Mouse (Mus musculus): ENCODE data around the gene Adipoq. TPM values are rescaled to one million over a fixed set of nuclear protein-coding genes. Genes with fewer than 3 reads are reported as not detected.

The Adipoq gene
- polyA plus RNA-seq, 2 experiments, result 0.26 to 0.29 TPM

GRCm38 (mm10) chr16:23136406-23136970, 9.8 kb upstream of the Adipoq start:
- no peak for TF ChIP-seq POLR2A (IDR thresholded peaks at IDR 0.05; ENCODE audit: borderline replicate concordance, extremely low read depth, insufficient read depth, insufficient read length)
- no peaks in the 10 kb centered on the region for H3K36me3 ChIP-seq (ENCODE audit: control insufficient read depth, insufficient read depth, low read length)
- H3K27ac ChIP-seq (replicated peaks; ENCODE audit: low read depth, low read length), result no peak overlapping the region
- no peak for ATAC-seq (ENCODE audit: low FRiP score, low read depth)
- H3K4me3 ChIP-seq (replicated peaks; ENCODE audit: low read length), result no peak overlapping the region
- DNase-seq (ENCODE audit: low spot score), result no peak
- H3K4me2 ChIP-seq (replicated peaks; ENCODE audit: low read depth, low read length, severe bottlenecking), result no peak overlapping the region
- WGBS, result 60% methylated on average over 4 of the region's 4 CpGs
- no peak overlapping the region for H3K9ac ChIP-seq (ENCODE audit: low read depth, low read length, severe bottlenecking)
- no peaks in the 10 kb centered on the region for H3K4me1 ChIP-seq (ENCODE audit: control insufficient read depth, insufficient read depth, low read length)
- no peaks in the 10 kb centered on the region for H3K27me3 ChIP-seq (ENCODE audit: control insufficient read depth, insufficient read depth, low read length)
- H3K9me3 ChIP-seq (ENCODE audit: control insufficient read depth, low read length), result no peaks in the 10 kb centered on the region

GRCm38 (mm10) chr16:23140911-23141310, 5.4 kb upstream of the Adipoq start:
- 88% methylated on average over 3 of the region's 3 CpGs for WGBS
- ATAC-seq (ENCODE audit: low FRiP score, low read depth), result no peak

GRCm38 (mm10) chr16:23144326-23144725, 2.0 kb upstream of the Adipoq start:
- ATAC-seq (ENCODE audit: low FRiP score, low read depth), result no peak
- no peak for DNase-seq (ENCODE audit: low spot score)
- H3K4me3 ChIP-seq (replicated peaks; ENCODE audit: low read length), result no peak overlapping the region
- no peak overlapping the region for H3K9ac ChIP-seq (ENCODE audit: low read depth, low read length, severe bottlenecking)
- H3K4me2 ChIP-seq (replicated peaks; ENCODE audit: low read depth, low read length, severe bottlenecking), result no peak overlapping the region
- H3K27me3 ChIP-seq (ENCODE audit: control insufficient read depth, insufficient read depth, low read length), result no peaks in the 10 kb centered on the region
- TF ChIP-seq POLR2A (IDR thresholded peaks at IDR 0.05; ENCODE audit: borderline replicate concordance, extremely low read depth, insufficient read depth, insufficient read length), result no peak
- H3K4me1 ChIP-seq (ENCODE audit: control insufficient read depth, insufficient read depth, low read length), result no peaks in the 10 kb centered on the region
- H3K27ac ChIP-seq (replicated peaks; ENCODE audit: low read depth, low read length), result no peak overlapping the region
- WGBS, result 85% methylated on average over 7 of the region's 7 CpGs
- no peaks in the 10 kb centered on the region for H3K36me3 ChIP-seq (ENCODE audit: control insufficient read depth, insufficient read depth, low read length)
- no peaks in the 10 kb centered on the region for H3K9me3 ChIP-seq (ENCODE audit: control insufficient read depth, low read length)

More at GRCm38 (mm10) chr16:23140911-23141310, 5.4 kb upstream of the Adipoq start:
- no peaks in the 10 kb centered on the region for H3K9me3 ChIP-seq (ENCODE audit: control insufficient read depth, low read length)
- no peak overlapping the region for H3K4me3 ChIP-seq (replicated peaks; ENCODE audit: low read length)
- no peak for TF ChIP-seq POLR2A (IDR thresholded peaks at IDR 0.05; ENCODE audit: borderline replicate concordance, extremely low read depth, insufficient read depth, insufficient read length)
- DNase-seq (ENCODE audit: low spot score), result no peak
- H3K4me1 ChIP-seq (ENCODE audit: control insufficient read depth, insufficient read depth, low read length), result no peaks in the 10 kb centered on the region
- no peak overlapping the region for H3K27ac ChIP-seq (replicated peaks; ENCODE audit: low read depth, low read length)
- no peaks in the 10 kb centered on the region for H3K36me3 ChIP-seq (ENCODE audit: control insufficient read depth, insufficient read depth, low read length)
- H3K4me2 ChIP-seq (replicated peaks; ENCODE audit: low read depth, low read length, severe bottlenecking), result no peak overlapping the region
- H3K27me3 ChIP-seq (ENCODE audit: control insufficient read depth, insufficient read depth, low read length), result no peaks in the 10 kb centered on the region
- H3K9ac ChIP-seq (ENCODE audit: low read depth, low read length, severe bottlenecking), result no peak overlapping the region

- Histone ChIP-seq H3K36me3 (ENCODE audit: control insufficient read depth, insufficient read depth, low read length) (no peaks in the 10 kb centered on the region), H3K4me1 (ENCODE audit: control insufficient read depth, insufficient read depth, low read length) (no peaks in the 10 kb centered on the region), H3K27me3 (ENCODE audit: control insufficient read depth, insufficient read depth, low read length) (no peaks in the 10 kb centered on the region), H3K4me3 (replicated peaks; ENCODE audit: low read length) (no peak overlapping the region), H3K9me3 (ENCODE audit: control insufficient read depth, low read length) (no peaks in the 10 kb centered on the region), H3K9ac (ENCODE audit: low read depth, low read length, severe bottlenecking) (no peak overlapping the region), H3K4me2 (replicated peaks; ENCODE audit: low read depth, low read length, severe bottlenecking) (no peak overlapping the region), H3K27ac (replicated peaks; ENCODE audit: low read depth, low read length) (no peak overlapping the region)
- DNase-seq (ENCODE audit: low spot score) (no peak), ATAC-seq (ENCODE audit: low FRiP score, low read depth) (no peak)
- TF ChIP-seq POLR2A (IDR thresholded peaks at IDR 0.05; ENCODE audit: borderline replicate concordance, extremely low read depth, insufficient read depth, insufficient read length), result no peak
- WGBS, result 65% methylated on average over 5 of the region's 5 CpGs
Observed at GRCm38 (mm10) chr16:23145211-23145610, 1.1 kb upstream of the Adipoq start.

GRCm38 (mm10) chr16:23148936-23149335, 2.6 kb downstream of the Adipoq start:
- no peaks in the 10 kb centered on the region for H3K9me3 ChIP-seq (ENCODE audit: control insufficient read depth, low read length)
- H3K4me3 ChIP-seq (replicated peaks; ENCODE audit: low read length), result no peak overlapping the region
- WGBS, result 69% methylated on average over 2 of the region's 2 CpGs
- ATAC-seq (ENCODE audit: low FRiP score, low read depth) (no peak), DNase-seq (ENCODE audit: low spot score) (no peak)
- H3K4me2 ChIP-seq (replicated peaks; ENCODE audit: low read depth, low read length, severe bottlenecking), result no peak overlapping the region
- no peaks in the 10 kb centered on the region for H3K36me3 ChIP-seq (ENCODE audit: control insufficient read depth, insufficient read depth, low read length)
- no peak for TF ChIP-seq POLR2A (IDR thresholded peaks at IDR 0.05; ENCODE audit: borderline replicate concordance, extremely low read depth, insufficient read depth, insufficient read length)
- H3K9ac ChIP-seq (ENCODE audit: low read depth, low read length, severe bottlenecking), result no peak overlapping the region
- H3K27me3 ChIP-seq (ENCODE audit: control insufficient read depth, insufficient read depth, low read length), result no peaks in the 10 kb centered on the region
- H3K4me1 ChIP-seq (ENCODE audit: control insufficient read depth, insufficient read depth, low read length), result no peaks in the 10 kb centered on the region
- H3K27ac ChIP-seq (replicated peaks; ENCODE audit: low read depth, low read length), result no peak overlapping the region

- Histone ChIP-seq H3K36me3 (ENCODE audit: control insufficient read depth, insufficient read depth, low read length) (no peaks in the 10 kb centered on the region), H3K4me2 (replicated peaks; ENCODE audit: low read depth, low read length, severe bottlenecking) (no peak overlapping the region), H3K9ac (ENCODE audit: low read depth, low read length, severe bottlenecking) (no peak overlapping the region), H3K4me1 (ENCODE audit: control insufficient read depth, insufficient read depth, low read length) (no peaks in the 10 kb centered on the region), H3K9me3 (ENCODE audit: control insufficient read depth, low read length) (no peaks in the 10 kb centered on the region), H3K27me3 (ENCODE audit: control insufficient read depth, insufficient read depth, low read length) (no peaks in the 10 kb centered on the region), H3K27ac (replicated peaks; ENCODE audit: low read depth, low read length) (no peak overlapping the region), H3K4me3 (replicated peaks; ENCODE audit: low read length) (no peak overlapping the region)
- no peak for TF ChIP-seq POLR2A (IDR thresholded peaks at IDR 0.05; ENCODE audit: borderline replicate concordance, extremely low read depth, insufficient read depth, insufficient read length)
- WGBS, result 83% methylated on average over 8 of the region's 8 CpGs
- no peak for DNase-seq (ENCODE audit: low spot score)
- no peak for ATAC-seq (ENCODE audit: low FRiP score, low read depth)
Observed at GRCm38 (mm10) chr16:23149396-23149795, 3.1 kb downstream of the Adipoq start.

Measured in limb, embryonic 14.5 days (tissue).